Mouse (Mus musculus) forebrain, embryonic 14.5 days (tissue): ENCODE results near the gene Olfr1023. TPM values are rescaled to one million over a fixed set of nuclear protein-coding genes. Genes with fewer than 3 reads are reported as not detected.

Experiments
- ATAC-seq: fragments of 200-750 bp; cut with Nextera tagmentation; 2 replicates; pipeline ENCODE4 v1.8.0; 2017; ENCODE audit warnings: mild to moderate bottlenecking, moderate library complexity
- DNase-seq: peaks from one replicate; pipeline ENCODE4 v3.0.0-alpha.2; 2015; ENCODE audit warnings: low spot score
- H3K27ac ChIP-seq: fragments of 300-500 bp; sonication (generic); 2 replicates; pipeline ENCODE4 v1.5.1; 2014; ENCODE audit warnings: low read depth, mild to moderate bottlenecking, control low read depth, low read length, moderate library complexity
- H3K27me3 ChIP-seq: fragments of 300-500 bp; sonication (generic); replicated peaks from 2 replicates; pipeline ENCODE4 v1.6.1; 2014; ENCODE audit warnings: low read length, control low read depth, mixed read lengths; ENCODE audit not compliant: control insufficient read depth, insufficient read depth
- H3K36me3 ChIP-seq: fragments of 300-500 bp; sonication (generic); 2 replicates; pipeline ENCODE4 v1.6.1; 2014; ENCODE audit warnings: low read length, control low read depth; ENCODE audit not compliant: control insufficient read depth, insufficient read depth
- H3K4me1 ChIP-seq: fragments of 300-500 bp; sonication (generic); 2 replicates; pipeline ENCODE4 v1.6.1; 2014; ENCODE audit warnings: antibody characterized with exemption, low read length, control low read depth; ENCODE audit not compliant: control insufficient read depth, insufficient read depth
- H3K4me2 ChIP-seq: fragments of 300-500 bp; sonication (generic); 2 replicates; pipeline ENCODE4 v1.6.1; 2014; ENCODE audit warnings: mild to moderate bottlenecking, control low read depth, low read length
- H3K4me3 ChIP-seq: fragments of 300-500 bp; sonication (generic); 2 replicates; pipeline ENCODE4 v1.5.1; 2014; ENCODE audit warnings: low read depth, low read length, control low read depth
- H3K9ac ChIP-seq: fragments of 300-500 bp; sonication (generic); 2 replicates; pipeline ENCODE4 v1.6.1; 2014; ENCODE audit warnings: mild to moderate bottlenecking, low read length, control low read depth, moderate library complexity
- H3K9me3 ChIP-seq: fragments of 300-500 bp; sonication (generic); replicated peaks from 2 replicates; pipeline ENCODE4 v1.6.1; 2016; ENCODE audit warnings: low read length, control low read depth, mixed read lengths; ENCODE audit not compliant: control insufficient read depth
- WGBS: fragments of 180-500 bp; shearing (Covaris S2); extraction: QIAGEN DNeasy Blood & Tissue Kit; methylation state at CpG from one replicate; pipeline ENCODE4 v1.1.7; 2014; 5-methylcytosine and 5-hydroxymethylcytosine counted together
- polyA plus RNA-seq: library from polyadenylated mRNA; unstranded; fragments of >200 nt; fragmentation: Nextera tagmentation; extraction: Ambion mirVana; gene quantifications from 2 replicates; pipeline ENCODE4 v1.2.1, GENCODE M21; 2014

Gene Olfr1023
- polyA plus RNA-seq = not detected in 2 replicates

DNA sequence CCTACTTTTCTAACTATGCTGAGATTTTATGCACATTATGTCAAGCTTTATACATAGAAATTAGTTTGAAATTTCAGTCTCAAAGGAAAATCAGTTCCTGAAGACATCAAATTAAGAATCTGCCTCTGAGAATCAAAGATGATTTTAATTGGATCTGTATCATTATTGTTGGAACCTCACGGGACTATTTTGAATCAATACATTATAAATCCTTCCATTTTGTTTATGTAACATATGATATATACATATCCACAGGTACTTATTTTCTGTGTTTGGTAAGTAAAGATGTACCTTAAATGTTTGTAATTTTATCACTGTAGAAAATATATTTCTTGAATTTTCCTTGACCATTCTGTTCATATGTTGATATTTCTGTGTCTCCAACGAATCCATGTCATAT is at the start of gene Olfr1023:
Gene Olfr1023, plus strand, starts transcription at position 301 of the 400 bp plus-strand sequence.
- Histone ChIP-seq H3K9ac (no peak within 1 kb of the TSS), H3K27ac (no peak within 1 kb of the TSS), H3K9me3 (no peaks in the 10 kb centered on the region), H3K4me2 (no peak within 1 kb of the TSS), H3K4me3 (no peak within 1 kb of the TSS), H3K36me3 (no peaks in the 10 kb centered on the region), H3K27me3 (no peaks in the 10 kb centered on the region), H3K4me1 (no peaks in the 10 kb centered on the region)
- DNase-seq (no peak), ATAC-seq (no peak)
- WGBS = 80% methylated on average over 2 of the region's 2 CpGs

GRCm38 (mm10) chr2:85845383-85845782 is 40.1 kb upstream of the Olfr1023 start, which contains the start of gene Olfr1019:
TSS of gene Olfr1019 (minus strand) at chr2:85845483.
- H3K9ac ChIP-seq = no peak within 1 kb of the TSS
- H3K4me1 ChIP-seq = no peaks in the 10 kb centered on the region
- no peak within 1 kb of the TSS for H3K4me3 ChIP-seq
- no peaks in the 10 kb centered on the region for H3K36me3 ChIP-seq
- H3K4me2 ChIP-seq = no peak within 1 kb of the TSS
- H3K9me3 ChIP-seq = no peaks in the 10 kb centered on the region
- H3K27me3 ChIP-seq = no peaks in the 10 kb centered on the region
- DNase-seq (no peak), ATAC-seq (no peak)
- no peak within 1 kb of the TSS for H3K27ac ChIP-seq

DNA sequence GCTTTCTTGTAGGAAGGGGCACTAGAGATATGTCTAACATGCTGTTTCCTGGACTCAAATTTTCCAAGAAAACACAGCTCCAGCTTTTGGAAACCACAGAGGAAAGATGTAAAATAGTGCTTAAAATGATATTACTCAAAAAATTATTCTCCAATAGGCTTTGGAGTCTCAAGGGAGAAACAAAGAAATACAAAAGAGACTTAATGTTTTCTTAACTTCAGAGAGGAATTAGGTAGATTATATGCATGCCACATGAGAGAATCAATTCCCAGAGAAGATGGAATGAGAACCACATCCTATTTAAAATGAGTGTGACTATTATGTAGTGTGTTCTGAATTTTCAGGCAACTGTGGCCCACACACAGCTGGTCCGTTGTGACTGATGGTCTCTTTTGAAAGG is 38.7 kb upstream of the Olfr1023 start, which contains the start of gene Olfr1020:
Gene Olfr1020, plus strand, starts transcription at position 301 of the 400 bp plus-strand sequence.
- no peak for ATAC-seq

DNA sequence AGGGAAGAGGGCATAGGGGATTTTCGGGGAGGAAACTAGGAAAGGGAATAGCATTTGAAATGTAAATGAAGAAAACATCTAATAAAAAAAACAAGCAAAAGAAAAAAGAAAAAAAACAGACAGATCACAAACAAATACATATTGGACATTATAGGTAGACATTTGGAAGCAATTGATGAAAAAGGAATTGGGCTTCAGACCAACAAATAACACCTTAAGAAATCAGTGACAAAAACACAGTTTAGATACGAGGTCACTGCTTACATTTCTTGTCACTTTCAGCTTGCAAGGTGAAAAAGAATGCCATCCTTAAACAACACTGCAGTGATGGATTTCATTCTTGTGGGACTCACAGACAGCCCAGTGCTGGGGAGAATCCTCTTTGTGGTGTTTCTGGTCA is 17.1 kb upstream of the Olfr1023 start, which contains the start of gene Olfr1022:
Gene Olfr1022, plus strand, starts transcription at position 301 of the 400 bp plus-strand sequence.
- Histone ChIP-seq H3K9ac (no peak within 1 kb of the TSS), H3K4me3 (no peak within 1 kb of the TSS), H3K36me3 (no peaks in the 10 kb centered on the region), H3K27ac (no peak within 1 kb of the TSS), H3K4me2 (no peak within 1 kb of the TSS), H3K4me1 (no peaks in the 10 kb centered on the region), H3K27me3 (no peaks in the 10 kb centered on the region), H3K9me3 (no peaks in the 10 kb centered on the region)
- WGBS = 75% methylated on average over 2 of the region's 2 CpGs
- ATAC-seq (no peak), DNase-seq (no peak)

More for the DNA sequence above, 38.7 kb upstream of the Olfr1023 start, which contains the start of gene Olfr1020:
- Histone ChIP-seq H3K9ac (no peak within 1 kb of the TSS), H3K27ac (no peak within 1 kb of the TSS), H3K36me3 (no peaks in the 10 kb centered on the region), H3K27me3 (no peaks in the 10 kb centered on the region), H3K4me1 (no peaks in the 10 kb centered on the region), H3K4me2 (no peak within 1 kb of the TSS), H3K9me3 (no peaks in the 10 kb centered on the region), H3K4me3 (no peak within 1 kb of the TSS)
- WGBS = 76% methylated on average over 1 of the region's 1 CpGs
- DNase-seq = no peak

DNA sequence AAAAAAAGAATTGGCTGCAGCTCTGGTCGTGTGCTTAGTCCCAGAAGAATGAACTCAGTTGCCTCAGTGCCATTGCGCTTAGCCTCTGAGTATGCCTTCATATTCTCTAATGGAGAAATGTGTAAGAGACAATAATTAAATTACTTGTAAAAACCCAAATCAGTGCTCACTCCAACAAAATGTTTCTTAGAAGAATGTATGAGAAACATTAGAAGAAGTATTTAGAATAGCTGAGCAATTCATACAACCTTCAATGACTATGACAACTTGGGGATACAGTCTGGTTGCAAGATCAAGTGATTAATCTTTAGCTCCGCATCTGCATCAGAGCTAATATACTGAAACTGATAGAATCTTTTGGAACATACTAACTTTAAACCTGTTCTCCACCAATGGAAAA is 19.5 kb downstream of the Olfr1023 start, which contains the start of gene Olfr1024:
Gene Olfr1024, minus strand, starts transcription at position 101 of the 400 bp plus-strand sequence.
- Histone ChIP-seq H3K9ac (no peak within 1 kb of the TSS), H3K4me2 (no peak within 1 kb of the TSS), H3K4me3 (no peak within 1 kb of the TSS), H3K36me3 (no peaks in the 10 kb centered on the region), H3K4me1 (no peaks in the 10 kb centered on the region), H3K9me3 (no peaks in the 10 kb centered on the region), H3K27ac (no peak within 1 kb of the TSS), H3K27me3 (no peaks in the 10 kb centered on the region)
- ATAC-seq = no peak
- DNase-seq = no peak
- WGBS = 84% methylated on average over 3 of the region's 3 CpGs

DNA sequence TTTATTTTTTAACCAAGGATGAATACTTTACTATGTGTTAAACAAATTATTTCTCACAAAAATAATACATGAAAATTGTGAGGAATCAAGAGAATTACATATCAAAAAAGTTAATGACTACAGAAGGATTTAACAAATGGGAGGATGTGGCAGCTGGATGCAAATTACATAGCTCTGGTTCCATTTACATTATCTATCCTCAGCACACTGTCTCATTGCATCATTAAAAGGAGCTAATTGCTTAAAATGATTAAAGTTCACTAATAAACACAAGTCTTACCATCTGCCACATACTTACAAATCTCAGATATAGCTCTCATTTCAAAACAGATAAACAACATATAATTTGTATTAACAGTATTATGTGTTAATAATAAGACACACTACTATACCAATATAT is 27.8 kb downstream of the Olfr1023 start:
- Histone ChIP-seq H3K4me3 (no peak overlapping the region), H3K4me2 (no peak overlapping the region), H3K4me1 (no peaks in the 10 kb centered on the region), H3K27ac (no peak overlapping the region), H3K27me3 (no peaks in the 10 kb centered on the region), H3K36me3 (no peaks in the 10 kb centered on the region), H3K9ac (no peak overlapping the region), H3K9me3 (no peaks in the 10 kb centered on the region)
- ATAC-seq (peak; percentile 46), DNase-seq (peak; percentile 4)

DNA sequence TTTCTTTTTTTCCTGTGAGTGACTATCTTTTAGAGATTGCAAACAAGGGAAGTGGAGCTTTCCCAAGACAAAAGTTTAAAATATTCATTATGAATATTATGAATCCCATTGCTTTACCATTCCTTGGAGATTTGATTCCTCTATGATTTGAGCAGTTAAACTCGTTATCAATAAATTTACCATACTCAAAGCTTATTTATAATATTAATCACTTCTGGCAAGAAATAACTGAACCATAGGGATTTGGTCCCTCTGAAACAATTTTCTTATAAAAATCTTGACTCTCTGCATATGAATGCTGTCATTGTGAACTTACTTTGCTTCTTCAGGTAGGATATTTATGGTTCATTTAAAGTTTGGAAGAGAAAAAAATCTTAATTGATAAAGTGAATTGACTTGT is 29.5 kb downstream of the Olfr1023 start, which contains the start of gene Olfr1025-ps1:
Gene Olfr1025-ps1, plus strand, starts transcription at position 301 of the 400 bp plus-strand sequence.
- Histone ChIP-seq H3K4me3 (no peak within 1 kb of the TSS), H3K9ac (no peak within 1 kb of the TSS), H3K9me3 (no peaks in the 10 kb centered on the region), H3K4me2 (no peak within 1 kb of the TSS), H3K4me1 (no peaks in the 10 kb centered on the region), H3K27me3 (no peaks in the 10 kb centered on the region), H3K27ac (no peak within 1 kb of the TSS), H3K36me3 (no peaks in the 10 kb centered on the region)
- DNase-seq = no peak
- ATAC-seq = no peak
- 48% methylated on average over 1 of the region's 1 CpGs for WGBS

DNA sequence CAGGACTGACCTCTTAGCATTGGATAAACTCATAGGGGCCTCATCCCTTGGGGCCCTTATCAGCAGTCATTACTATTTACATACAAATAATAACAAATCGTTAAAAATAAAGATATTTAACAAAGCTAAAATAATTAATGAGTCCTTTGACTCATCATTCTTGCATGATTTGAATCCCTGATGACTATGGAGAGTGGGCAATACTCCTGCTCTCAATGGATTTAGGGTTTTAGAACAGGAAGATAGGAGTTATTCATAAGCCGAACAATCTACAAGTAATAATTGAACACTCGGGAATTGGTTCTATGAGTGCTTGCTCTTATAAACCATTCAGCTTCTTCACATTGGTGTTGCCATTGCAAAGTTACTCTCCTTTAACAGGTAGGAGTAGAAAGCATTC is 35.8 kb downstream of the Olfr1023 start, which contains the start of gene Olfr1026:
Gene Olfr1026, plus strand, starts transcription at position 301 of the 400 bp plus-strand sequence.
- no peak within 1 kb of the TSS for H3K27ac ChIP-seq
- no peaks in the 10 kb centered on the region for H3K27me3 ChIP-seq
- no peak within 1 kb of the TSS for H3K9ac ChIP-seq
- no peaks in the 10 kb centered on the region for H3K4me1 ChIP-seq
- no peaks in the 10 kb centered on the region for H3K36me3 ChIP-seq
- H3K4me2 ChIP-seq = no peak within 1 kb of the TSS
- DNase-seq (no peak), ATAC-seq (no peak)
- 94% methylated on average over 3 of the region's 3 CpGs for WGBS
- H3K4me3 ChIP-seq = no peak within 1 kb of the TSS
- H3K9me3 ChIP-seq = no peaks in the 10 kb centered on the region
